Mouse (Mus musculus): ENCODE results near the gene Dleu7.

- TF ChIP-seq CTCF (conservative IDR thresholded peaks at IDR 0.05; ENCODE audit: insufficient read depth, insufficient read length, low read depth, low read length) (no peak), POLR2A (IDR thresholded peaks at IDR 0.05; ENCODE audit: low read depth, low read length) (peak; percentile 4)
Measured at GRCm38 (mm10) chr14:62331866-62332619, 39.2 kb upstream of the Dleu7 start.
